Mouse (Mus musculus) cortical plate, adult 2 months (tissue): ENCODE measurements around the gene Arhgap9.

Source experiments
- CTCF ChIP-seq: fragments of 200-500 bp; IDR thresholded peaks from 2 replicates; pipeline ENCODE4 v1.5.1; 2011; ENCODE audit warnings: mild to moderate bottlenecking, control low read depth, low read length; ENCODE audit not compliant: insufficient read depth; ENCODE audit errors: extremely low read depth
- POLR2A ChIP-seq: fragments of 200-500 bp; IDR thresholded peaks from 2 replicates; pipeline ENCODE4 v1.6.1; 2011; ENCODE audit warnings: mild to moderate bottlenecking, low read length, control low read depth; ENCODE audit not compliant: insufficient read depth; ENCODE audit errors: extremely low read depth

DNA sequence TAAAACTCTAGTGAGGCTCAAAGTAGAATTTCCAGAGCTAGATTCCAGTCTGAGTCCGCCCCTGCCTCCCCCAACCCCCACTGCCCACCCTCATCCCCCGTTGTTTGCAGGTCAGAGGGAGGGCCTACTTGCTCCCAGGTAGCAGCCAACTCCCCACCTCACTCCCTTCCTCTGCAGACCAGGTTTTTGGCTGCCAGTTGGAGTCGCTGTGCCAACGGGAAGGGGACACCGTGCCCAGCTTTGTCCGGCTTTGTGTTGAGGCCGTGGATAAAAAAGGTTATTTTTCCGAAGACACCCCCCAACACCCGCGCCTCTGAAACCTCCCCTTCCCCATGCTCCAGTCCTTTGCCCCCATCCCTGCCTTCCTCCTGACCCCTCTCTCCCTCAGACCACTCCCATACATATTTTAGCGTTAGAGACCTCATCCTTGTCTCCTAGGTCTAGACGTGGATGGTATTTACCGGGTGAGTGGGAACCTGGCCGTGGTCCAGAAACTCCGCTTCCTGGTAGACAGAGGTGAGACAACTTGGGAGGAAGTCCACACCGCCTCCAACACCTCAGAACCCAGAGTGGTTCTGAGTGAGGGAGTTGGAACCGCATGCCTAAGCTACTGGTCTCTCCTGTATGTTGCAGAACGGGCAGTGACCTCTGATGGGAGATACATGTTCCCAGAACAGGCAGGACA, 5.8 kb downstream of the Arhgap9 start:
- TF ChIP-seq CTCF = no peak
- no peak for TF ChIP-seq POLR2A
